Mouse (Mus musculus): Measurements from ENCODE around the gene Sfxn3.

DNA sequence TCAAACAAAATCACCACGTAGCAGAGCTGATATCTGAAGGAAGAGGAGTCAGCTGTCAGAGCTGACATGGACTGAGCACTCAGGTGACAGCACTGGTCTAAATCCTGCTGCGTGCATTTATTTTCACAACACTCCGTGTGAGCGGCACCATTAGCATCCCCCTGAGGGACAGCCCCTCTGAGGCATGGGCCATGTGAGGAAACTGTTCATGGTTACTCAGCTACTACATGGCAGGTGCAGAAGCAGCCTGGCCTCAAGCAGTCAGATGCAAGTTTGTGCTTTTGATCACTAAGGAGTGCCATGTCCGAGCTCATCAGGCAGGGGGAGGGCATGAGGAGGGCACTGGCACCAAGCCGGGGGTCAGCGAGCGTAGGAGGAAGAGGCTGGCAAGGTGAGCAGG, 47.7 kb upstream of the Sfxn3 start:
- no peak for TF ChIP-seq MYOG (IDR thresholded peaks at IDR 0.05; ENCODE audit: control insufficient read depth, extremely low read depth, insufficient read length)
- TF ChIP-seq MYOD1 (IDR thresholded peaks at IDR 0.05; ENCODE audit: control insufficient read depth, insufficient read length, low read depth), result no peak
- TF ChIP-seq CTCF (IDR thresholded peaks at IDR 0.05; ENCODE audit: control insufficient read depth, insufficient read depth, insufficient read length), result no peak
- TF ChIP-seq MAX (IDR thresholded peaks at IDR 0.05), result no peak
